Mouse (Mus musculus): ENCODE measurements around the gene Tmem60. TPM values are rescaled to one million over a fixed set of nuclear protein-coding genes. Genes with fewer than 3 reads are reported as not detected.

Gene Tmem60
- total RNA-seq (2023), result 10 to 100 TPM; 13.2 to 13.9 TPM

GRCm38 (mm10) chr5:20881915-20882800, at the start of gene Tmem60, which contains the start of gene Phtf2:
Gene Tmem60 (plus strand): TSS chr5:20882191.
Gene Phtf2 (minus strand): TSS chr5:20882124.

Other genes starting within 250 kb of the Tmem60 start
- 10 to 100 TPM; 16.4 to 17.8 TPM for gene Phtf2, start 67 bp upstream of the Tmem60 start, total RNA-seq (2023)
- gene Rsbn1l, start 74.2 kb downstream of the Tmem60 start, total RNA-seq (2023), result 10 to 100 TPM; 65.7 to 68.1 TPM
- gene Ptpn12, start 173.7 kb downstream of the Tmem60 start, total RNA-seq (2023), result 10 to 100 TPM; 46.0 TPM